Mouse (Mus musculus): ENCODE results near the gene Gpr68.

Gene Gpr68

GRCm38 (mm10) chr12:100909765-100910164, 1.8 kb upstream of the Gpr68 start:
- no peak for DNase-seq

DNA sequence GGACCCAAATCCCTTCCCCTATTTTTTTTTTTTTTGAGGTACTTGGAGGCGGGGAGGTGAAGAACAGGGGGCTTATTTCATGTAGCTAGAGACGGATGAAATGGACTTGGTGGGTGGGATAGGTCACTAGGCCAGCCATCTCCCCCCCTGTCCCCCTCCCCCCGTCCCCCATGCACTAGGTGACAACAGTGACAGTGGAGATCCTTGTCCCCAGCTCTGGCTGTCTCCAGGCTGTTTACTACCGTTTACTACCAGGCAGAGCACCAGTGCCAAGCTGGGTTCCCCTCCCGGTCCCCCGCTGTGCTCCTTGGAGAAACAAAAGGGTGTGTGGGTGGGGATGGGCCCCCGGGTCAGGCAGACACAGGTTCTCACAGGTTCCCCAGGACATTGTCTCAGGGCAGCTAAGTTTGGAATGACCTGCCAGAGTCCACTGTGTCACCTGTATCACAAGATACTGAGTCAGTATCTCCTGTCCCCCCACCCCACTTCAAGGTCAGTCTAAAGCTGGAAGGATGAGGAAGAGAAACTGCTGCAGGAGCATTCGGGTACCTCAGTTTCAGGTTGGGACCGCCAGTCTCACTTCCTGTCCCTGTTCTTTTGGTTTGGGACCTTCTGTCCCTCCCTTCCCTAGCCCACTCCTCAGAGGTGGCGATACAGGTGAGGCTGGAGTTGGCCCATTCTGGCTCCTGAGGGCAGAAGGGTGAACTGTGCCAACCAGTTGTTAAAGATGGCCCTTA, 468 bp upstream of the Gpr68 start:
- no peak for DNase-seq

GRCm38 (mm10) chr12:100906861-100907260, 1.1 kb downstream of the Gpr68 start:
- no peak for DNase-seq

DNA sequence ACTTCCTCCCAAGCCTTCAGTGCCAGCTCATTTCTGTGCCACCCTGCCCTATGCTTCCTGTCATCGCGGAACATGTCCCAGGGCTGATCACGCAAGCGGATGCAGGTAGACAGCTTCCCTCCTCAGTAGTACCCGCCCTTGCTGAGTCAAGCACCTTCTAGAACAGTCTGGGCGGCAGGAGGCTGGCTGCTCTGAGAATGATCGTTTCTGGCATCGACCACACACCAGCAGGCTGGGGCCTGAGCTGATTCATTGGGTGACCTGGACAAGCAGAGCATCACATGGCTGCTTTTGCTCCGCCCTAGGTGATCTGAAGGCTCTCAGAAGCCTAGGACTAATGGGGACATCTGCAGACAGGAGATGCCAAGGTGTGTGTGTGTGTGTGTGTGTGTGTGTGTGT, 4.2 kb downstream of the Gpr68 start:
- DNase-seq, result no peak

DNA sequence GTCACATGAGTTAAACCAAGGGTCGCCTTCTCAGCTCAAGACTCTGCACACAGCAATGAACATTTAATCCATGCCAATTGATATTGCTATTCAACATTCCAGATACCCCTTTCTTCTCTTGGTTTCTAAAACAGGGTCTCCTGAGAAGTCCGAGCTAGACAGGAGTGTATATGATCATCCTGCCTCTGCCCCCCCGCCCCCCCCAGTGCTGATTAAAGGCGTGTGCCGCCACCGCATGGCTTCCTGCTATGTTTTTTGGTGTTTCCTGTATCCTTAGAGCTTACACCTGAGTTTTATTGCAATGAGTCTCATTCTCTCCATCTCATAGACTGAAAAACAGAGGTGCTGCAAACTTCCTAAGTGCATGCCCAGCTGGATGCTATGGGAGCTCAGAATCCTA, 6.6 kb downstream of the Gpr68 start:
- DNase-seq, result no peak

- no peak for DNase-seq
Observed at GRCm38 (mm10) chr12:100900901-100901300, 7.1 kb downstream of the Gpr68 start.

- DNase-seq, result peak; percentile 65
Observed at GRCm38 (mm10) chr12:100899111-100899640, 8.8 kb downstream of the Gpr68 start.

- DNase-seq, result no peak
Observed at GRCm38 (mm10) chr12:100897736-100898650, 10.0 kb downstream of the Gpr68 start.

DNA sequence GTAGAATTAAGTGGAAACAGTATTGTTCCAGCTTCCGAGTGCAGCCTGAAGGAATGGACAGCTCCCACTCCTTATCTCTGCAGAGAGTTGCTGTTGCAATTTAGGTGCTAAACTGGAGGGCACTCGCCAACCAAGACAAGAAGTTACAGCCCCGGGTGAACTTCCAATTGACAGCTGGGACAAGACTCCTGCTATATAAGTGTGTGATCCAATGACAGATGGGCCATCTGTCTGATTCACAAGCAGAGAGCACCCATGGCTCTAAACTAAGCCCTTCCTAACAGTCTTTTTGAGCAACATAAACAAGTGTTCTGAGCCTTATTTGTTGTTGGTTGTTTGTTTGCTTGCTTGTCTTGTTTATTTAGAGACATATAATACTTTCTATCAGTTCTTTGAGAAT, 11.3 kb downstream of the Gpr68 start:
- no peak for DNase-seq

DNA sequence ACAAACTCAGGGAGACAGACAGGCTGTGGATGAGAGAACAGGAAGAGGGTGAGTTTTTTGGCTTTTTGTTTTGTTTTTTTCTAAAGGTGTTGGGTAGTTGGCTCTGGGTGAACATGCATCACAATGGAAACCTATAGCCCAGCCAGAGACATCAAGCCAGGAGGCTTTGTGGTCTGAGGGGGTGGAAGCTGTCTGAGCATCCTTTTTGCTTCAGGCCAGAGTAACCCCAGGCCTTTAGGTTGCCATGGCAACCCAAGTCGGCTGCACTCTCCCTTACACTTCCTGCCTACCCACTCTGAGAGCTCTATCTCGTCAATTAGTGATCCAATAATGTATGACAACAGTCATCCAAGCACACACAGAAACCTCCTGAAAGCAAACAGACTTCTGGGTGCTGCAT, 12.5 kb downstream of the Gpr68 start:
- DNase-seq, result no peak

GRCm38 (mm10) chr12:100890548-100890947, 17.4 kb downstream of the Gpr68 start:
- DNase-seq, result no peak

GRCm38 (mm10) chr12:100887801-100888258, 20.2 kb downstream of the Gpr68 start:
- DNase-seq, result peak; percentile 77

- peak; percentile 51 for DNase-seq
Observed at GRCm38 (mm10) chr12:100886877-100887276, 21.1 kb downstream of the Gpr68 start.

DNA sequence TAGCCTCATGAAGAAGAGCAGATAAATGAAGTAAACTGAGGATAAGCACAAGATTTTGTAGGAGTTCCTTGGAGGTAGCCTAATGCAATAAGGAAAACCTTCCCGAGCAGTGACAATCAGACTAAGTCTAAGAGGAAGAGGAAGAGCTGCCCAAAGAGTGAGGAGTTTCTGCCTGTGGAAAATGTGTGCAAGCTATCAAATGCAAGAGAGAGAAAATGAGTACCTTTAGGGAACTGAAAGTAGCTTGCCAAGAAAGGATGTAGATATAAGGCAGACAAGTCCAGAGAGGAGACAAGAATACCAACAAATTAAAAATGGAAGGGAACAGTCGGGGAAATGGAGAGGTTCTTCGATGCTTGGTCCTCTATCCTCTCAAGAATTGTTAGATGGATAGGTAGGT, 22.4 kb downstream of the Gpr68 start:
- DNase-seq, result no peak

DNA sequence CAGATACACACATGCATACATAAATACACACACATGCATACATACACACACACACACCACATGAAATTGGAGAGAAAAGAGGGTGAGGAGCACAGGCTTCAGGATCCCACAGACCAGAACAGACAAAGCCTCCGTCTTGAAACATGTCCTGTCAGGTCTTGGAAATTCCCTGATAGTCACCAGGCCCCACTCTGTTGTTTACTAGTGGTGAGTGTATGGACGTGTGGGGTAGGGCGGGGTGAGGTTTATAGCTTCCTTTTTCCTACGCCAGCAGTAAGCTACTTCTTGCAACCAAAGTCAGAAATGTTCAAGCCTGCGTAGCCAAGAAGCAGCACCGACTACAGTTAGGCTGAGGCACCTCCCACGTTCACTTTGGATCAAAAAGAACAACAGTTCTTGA, 24.8 kb downstream of the Gpr68 start:
- no peak for DNase-seq

DNA sequence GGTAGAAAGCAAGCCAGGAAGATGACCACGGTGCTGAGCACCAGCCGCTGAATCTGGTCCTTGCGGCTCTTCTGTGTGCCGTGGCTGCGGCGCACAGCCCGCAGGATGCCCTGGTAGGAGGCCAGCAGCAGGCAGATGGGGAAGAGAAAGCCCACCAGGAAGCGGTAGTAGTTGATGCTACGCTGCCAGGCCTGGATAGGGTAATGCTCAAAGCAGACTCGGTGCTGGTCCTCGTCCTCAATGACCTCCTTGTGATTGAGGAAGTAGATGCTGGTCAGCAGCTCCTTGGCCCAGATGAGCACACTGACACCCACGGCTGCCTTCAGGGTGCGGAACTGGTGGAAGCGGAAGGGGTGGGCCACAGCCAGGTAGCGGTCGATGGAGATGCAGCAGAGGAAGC, 29.4 kb downstream of the Gpr68 start:
- DNase-seq, result no peak

GRCm38 (mm10) chr12:100877936-100878335, 30.1 kb downstream of the Gpr68 start:
- no peak for DNase-seq

GRCm38 (mm10) chr12:100875960-100876359, 32.0 kb downstream of the Gpr68 start:
- no peak for DNase-seq

DNA sequence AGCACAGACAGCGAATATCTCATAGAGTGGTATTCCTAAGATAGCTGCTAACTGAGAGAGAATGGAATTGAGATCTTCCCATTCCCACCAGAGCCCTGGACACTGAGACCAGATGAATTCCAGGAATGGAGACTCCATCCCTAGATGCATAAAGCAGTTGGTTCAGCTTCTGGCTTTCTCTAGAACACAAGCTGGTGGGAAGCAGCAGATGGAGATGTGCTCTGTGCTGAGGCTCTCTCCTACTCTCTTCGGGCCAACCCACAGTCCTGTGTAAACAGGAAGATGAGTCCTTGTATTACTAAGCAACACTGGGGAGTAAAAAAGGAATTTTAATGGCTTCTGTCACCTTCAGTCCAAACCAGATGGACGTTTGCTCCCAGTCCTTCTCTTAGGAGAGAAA, 32.4 kb downstream of the Gpr68 start:
- peak; percentile 35 for DNase-seq

- no peak for DNase-seq
Observed at GRCm38 (mm10) chr12:100873612-100874011, 34.4 kb downstream of the Gpr68 start.

DNA sequence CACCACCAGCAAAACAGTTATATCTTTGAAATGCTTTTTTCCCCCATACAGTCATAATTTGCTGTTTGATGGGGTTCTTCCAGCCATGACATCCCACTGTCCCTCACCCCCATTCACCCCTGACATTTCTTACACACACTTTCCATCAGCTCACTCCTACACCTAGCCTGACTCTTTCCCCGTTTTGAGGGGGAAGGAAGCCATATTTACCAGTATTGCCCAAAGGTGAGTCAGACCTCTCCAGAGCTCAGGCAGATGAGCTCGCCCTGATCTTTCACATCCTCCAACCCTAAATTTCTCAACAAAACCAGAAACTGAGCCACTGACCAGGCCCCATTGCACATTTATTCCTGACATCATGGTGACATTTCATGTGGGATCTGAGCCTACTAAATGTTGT, 36.2 kb downstream of the Gpr68 start:
- no peak for DNase-seq

- no peak for DNase-seq
Observed at GRCm38 (mm10) chr12:100871234-100871633, 36.8 kb downstream of the Gpr68 start.

- DNase-seq, result no peak
Observed at GRCm38 (mm10) chr12:100868049-100868622, 39.9 kb downstream of the Gpr68 start.

Measured in right cerebral cortex, postnatal 25 days (tissue).